Mouse (Mus musculus) right cerebral cortex, postnatal 4 days (tissue): ENCODE measurements around the gene Ackr1.
"Not testable (repeated sequence)": the region's sequence is repeated elsewhere in the genome, so short reads cannot be mapped to it uniquely, and the experiment has no call there.

ENCODE experiments used
- DNase-seq: peaks from one replicate; pipeline ENCODE4 v3.0.0-alpha.2; 2022

Gene Ackr1

DNA sequence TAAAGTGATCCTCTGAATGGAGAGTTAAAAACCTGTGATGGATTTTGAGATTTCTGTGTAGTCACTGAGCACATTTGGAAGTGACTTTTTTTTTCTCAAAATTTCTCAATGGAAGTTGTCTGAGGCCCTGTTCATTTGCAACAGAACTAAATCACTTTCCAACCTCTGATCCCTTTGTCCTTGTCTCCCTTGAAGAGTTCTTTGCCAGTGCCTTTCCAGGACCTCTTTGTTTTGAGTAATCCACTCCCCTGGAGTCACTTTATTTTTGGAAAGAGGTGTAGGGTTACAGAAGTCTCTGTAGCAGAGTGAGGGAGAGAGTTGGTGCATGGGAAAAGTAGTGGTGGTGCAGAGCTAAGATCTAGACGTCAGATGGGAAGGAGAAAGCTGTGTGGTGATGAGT lies 15.0 kb upstream of the Ackr1 start:
- DNase-seq, result no peak

- DNase-seq, result no peak
Observed at GRCm38 (mm10) chr1:173345112-173345511, 11.6 kb upstream of the Ackr1 start.

- DNase-seq, result no peak
Observed at GRCm38 (mm10) chr1:173343934-173344333, 10.4 kb upstream of the Ackr1 start.

GRCm38 (mm10) chr1:173342425-173342824 lies 8.9 kb upstream of the Ackr1 start:
- DNase-seq, result no peak

DNA sequence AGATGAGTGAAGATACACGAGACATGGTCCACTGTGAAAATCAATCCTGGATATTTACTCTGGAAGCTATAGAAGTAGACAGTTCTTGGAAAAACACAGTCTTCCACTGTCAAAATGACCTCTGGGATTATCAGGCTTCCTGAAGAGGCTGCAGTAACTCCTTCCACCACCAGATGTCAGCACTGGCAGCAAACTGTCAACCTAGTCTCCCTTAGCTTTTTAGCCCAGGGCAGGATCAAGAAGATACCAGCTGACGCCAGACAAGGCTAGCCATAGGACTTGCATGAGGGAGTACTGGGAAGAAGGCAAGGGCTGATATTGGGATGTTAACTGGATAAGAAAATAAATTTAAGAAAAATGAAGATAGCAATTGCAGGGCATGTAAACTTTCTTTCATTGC lies 6.0 kb upstream of the Ackr1 start:
- peak; percentile 76 for DNase-seq

DNA sequence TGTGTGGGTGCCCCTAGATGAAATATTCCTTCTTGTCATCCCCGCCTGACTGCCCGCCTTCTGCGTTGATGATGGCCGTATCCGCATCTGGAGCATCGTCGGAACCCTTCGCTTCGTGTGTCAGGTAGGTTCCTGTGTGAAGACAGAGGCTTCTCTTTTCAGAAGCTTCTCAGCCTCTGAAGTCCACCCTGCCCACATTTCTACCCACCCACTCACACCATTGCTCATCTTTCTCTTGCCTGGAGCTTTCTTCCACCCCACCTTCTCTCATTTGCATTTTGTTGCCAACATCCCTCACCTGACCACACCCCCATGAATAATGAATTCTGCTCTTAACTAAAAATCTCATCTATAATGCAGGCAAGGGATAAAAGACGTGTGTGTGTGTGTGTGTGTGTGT lies 3.5 kb upstream of the Ackr1 start:
- no peak for DNase-seq

DNA sequence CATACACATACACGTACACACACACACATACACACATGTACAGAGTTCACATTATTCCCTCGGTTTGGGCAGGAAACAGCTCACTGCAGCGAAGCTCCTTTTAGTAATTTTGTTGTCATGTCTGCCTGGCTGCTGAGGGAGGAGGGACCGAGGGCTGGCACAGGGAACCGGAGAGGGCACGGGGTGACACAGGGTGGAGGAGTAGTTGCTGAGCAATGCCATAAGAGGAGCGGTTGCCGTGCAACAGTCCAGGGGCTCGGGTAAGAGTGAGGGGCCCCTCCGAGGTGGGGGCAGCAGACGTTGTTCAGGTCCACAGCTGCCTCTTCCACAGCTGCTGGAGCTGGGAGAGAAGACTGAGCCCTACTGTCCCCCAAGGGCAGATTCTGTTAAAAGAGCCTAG lies 2.4 kb upstream of the Ackr1 start:
- DNase-seq, result no peak

DNA sequence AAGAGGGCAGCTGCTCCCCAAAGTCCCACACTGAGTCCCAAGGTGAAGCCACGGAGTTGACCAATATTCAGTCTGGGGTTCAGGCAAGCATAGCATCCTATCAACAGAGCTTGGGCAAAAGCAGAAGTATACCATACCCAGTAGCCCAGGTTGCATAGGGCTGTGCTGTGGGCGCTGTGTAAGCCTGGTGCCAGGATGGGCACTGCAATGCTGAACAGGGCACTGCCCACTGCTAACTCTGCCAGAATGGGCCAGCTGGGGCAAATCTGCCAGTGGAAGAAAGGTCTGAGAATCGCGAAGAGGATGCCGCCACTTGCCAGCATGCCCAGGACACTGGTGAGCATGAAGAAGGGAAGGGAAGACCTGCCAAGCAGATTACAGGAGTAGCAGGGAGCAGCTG lies 1.1 kb downstream of the Ackr1 start:
- no peak for DNase-seq

DNA sequence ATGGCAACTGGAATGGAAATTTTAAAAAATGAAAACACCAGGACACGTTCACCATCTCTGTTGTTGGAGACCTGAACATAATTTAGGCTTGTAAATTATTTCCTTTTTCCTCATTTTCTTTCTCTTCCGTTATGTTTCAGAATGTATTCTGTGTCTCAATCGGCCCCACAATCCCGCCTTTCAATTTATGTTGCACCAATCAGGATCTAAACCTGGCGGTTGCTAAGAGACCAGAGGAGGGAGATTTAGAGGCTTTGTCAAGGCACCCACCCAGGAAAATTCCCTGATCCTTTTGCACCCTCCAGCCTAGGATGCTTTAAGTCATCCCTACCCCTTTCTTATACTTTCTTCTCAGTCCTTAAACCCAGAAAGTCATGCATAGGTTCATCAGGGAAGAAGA lies 3.8 kb downstream of the Ackr1 start:
- no peak for DNase-seq

DNA sequence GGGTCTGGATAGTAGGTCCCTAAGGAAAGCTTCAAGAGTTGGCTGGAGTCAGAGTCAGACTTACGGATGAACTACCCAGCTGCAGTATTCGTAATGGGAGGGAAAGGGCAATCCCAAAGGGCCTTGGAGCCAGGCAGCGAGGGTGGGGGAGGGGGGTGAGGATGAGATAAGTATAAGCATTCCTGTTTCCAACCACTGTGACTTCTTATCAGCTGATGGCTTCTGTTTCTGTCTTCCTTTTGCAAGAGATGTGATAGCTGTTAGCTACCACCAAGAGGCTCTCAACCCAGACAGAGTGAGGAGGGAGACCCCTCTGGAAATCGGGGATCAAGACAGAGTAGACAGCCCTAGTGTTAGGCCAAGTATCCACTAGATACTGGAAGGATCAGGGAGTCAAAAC lies 4.4 kb downstream of the Ackr1 start:
- no peak for DNase-seq

DNA sequence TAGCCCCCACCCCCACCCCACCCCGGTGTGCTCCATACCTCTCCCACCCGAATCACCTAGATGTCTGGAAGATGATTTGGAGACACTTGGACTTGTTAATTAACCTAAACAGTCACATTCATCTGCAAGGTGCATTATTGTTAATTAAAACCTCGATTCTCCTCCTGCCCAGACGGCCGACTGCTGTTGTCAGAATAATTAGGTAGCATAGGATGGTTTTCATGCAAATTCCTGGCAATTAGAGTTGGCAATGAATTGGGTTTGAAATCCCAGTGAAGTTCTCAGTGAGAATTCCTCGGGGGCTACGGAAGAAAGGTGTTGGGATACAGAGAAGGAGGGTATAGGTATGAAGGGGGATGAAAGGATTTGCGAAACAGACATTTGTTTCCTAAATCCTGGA lies 5.1 kb downstream of the Ackr1 start:
- DNase-seq, result no peak

GRCm38 (mm10) chr1:173326552-173326951 lies 7.0 kb downstream of the Ackr1 start:
- no peak for DNase-seq

- DNase-seq, result no peak
Observed at GRCm38 (mm10) chr1:173325395-173325794, 8.2 kb downstream of the Ackr1 start.

GRCm38 (mm10) chr1:173324961-173325360 lies 8.6 kb downstream of the Ackr1 start:
- no peak for DNase-seq

- DNase-seq, result peak; percentile 46
Observed at GRCm38 (mm10) chr1:173323839-173324585, 9.5 kb downstream of the Ackr1 start.

DNA sequence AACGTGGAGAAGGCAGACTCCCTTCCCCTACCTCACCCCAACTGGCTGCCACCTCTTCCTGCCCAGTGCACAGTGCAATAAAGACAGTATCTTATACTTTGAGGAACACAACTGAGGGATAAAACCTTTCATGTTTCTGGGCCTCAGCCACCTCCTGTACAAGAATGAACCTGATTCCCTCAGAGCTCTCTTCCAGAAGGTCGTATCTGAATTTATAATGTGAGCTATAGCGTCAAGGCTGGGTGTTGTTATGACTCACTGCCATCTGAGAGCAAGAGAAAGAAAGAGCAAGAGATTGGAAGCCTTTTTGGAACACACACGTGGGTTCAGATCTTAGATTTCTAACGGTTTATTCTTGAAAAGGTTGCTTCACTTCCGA lies 11.3 kb downstream of the Ackr1 start:
- no peak for DNase-seq

DNA sequence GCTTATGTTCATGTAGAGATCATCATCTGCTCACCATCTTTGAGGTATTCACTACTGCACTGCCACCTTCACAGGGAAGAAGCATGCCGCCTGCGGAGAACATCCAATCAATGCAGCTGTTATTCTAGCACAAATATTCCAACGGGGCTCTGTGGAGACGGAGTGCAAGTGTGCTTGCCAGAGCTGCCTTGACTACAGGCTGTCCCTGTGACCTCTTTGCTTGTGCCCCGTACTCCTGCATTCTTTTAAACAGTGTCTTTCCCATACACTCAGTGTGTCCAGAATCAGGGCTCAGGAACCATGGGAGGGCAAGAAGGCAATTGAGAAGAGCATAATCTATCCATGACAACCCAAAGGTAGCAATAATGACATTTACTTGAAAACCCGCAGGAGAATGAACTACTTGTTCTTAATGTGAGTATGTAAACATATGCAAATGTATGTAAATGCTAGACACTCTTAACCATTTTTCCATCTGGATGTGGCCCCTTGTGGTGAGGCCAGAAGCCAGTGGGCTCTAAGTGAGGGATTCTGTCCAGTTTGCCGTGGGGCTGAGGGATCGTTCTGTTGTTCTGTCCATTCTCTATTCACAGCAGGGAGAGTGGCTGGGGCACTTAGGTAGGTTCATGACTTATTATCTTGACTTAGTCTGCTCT lies 11.8 kb downstream of the Ackr1 start:
- no peak for DNase-seq

- no peak for DNase-seq
Observed at GRCm38 (mm10) chr1:173317925-173318477, 15.5 kb downstream of the Ackr1 start.

DNA sequence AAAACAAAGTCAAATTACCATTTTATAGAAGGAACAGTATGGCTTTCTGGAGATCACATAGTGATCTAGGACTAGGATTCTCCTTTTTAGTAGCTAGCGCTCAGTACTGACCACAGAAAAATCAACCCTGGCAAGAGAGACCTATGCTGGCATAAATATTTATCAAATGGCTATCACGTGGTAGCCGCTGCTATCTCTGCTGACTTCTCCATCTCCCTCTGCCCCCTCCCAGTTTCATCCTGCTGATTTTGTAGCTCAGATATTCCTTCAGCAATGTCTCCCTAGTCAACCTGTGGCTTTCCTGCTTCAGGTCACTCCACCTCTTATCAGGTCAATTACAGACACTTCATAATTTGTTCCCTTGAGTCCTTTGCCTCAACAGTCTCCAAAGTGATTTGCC lies 17.8 kb downstream of the Ackr1 start:
- no peak for DNase-seq

GRCm38 (mm10) chr1:173313535-173314050 lies 20.0 kb downstream of the Ackr1 start:
- not testable (repeated sequence) for DNase-seq

- not testable (repeated sequence) for DNase-seq
Observed at GRCm38 (mm10) chr1:173302795-173303194, 30.8 kb downstream of the Ackr1 start.
